Mouse (Mus musculus) liver, embryonic 14.5 days (tissue): ENCODE data around the gene D430041D05Rik.

ENCODE experiments used
- CTCF ChIP-seq: IDR thresholded peaks from 2 replicates; pipeline ENCODE4 v1.5.1; 2016; ENCODE audit warnings: antibody characterized with exemption, low read depth, control low read depth
- EP300 ChIP-seq: IDR thresholded peaks from 2 replicates; pipeline ENCODE4 v1.6.1; 2016; ENCODE audit warnings: antibody characterized with exemption, low read depth

DNA sequence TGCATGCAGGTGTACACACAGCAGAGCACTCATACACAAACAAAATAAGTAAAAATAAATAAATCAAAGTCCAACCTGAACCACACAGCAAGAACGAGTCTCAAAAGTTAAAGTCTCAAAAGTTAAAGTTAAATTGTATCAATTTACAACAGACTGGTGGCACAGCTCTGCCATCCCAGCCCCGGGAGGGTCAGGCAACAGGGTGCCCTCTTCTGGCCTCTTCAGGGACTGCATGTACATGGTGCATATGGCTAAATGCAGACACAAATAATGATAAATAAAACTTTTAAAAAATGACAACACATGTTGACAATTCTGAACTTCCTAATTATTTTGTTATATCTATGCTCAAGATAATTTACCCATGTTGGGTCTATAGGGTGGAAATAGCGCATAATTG lies 279.8 kb downstream of the D430041D05Rik start:
- TF ChIP-seq CTCF (peak; percentile 96), EP300 (peak; percentile 50)
